Mouse (Mus musculus): ENCODE results near the gene Phldb3. TPM values are rescaled to one million over a fixed set of nuclear protein-coding genes. Genes with fewer than 3 reads are reported as not detected.

Gene Phldb3
- polyA plus RNA-seq, 1 experiment from 2014 or later: not detected

DNA sequence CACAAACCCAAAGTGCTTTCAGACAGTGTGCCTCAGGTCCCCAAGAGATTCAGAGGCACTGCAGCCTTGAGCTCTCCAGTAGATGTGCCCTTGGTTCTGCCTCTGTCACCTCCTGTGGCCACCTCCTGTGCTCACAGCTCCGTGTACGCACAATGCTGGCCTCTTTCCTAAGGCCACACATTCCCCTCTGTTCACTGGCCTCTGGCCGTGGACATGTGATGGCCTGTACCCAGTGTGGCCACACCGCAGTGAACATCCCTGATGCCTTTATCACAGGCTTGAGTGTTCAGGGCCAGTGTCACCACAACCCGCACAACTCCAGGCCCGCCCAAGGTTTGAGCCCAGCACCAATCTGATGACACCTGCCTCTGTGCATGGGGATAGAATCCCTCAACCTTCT lies 25.7 kb upstream of the Phldb3 start:
- Histone ChIP-seq H3K27ac (no peak overlapping the region), H3K4me3 (no peak overlapping the region), H3K9ac (no peak overlapping the region), H3K4me1 (peaks cover 11% of the 10 kb centered on the region; the same call in 1 of the 2 replicates), H3K27me3 (peaks cover 28% of the 10 kb centered on the region), H3K4me2 (no peak overlapping the region), H3K36me3 (ENCODE audit: poor library complexity, severe bottlenecking) (no peaks in the 10 kb centered on the region), H3K9me3 (replicated peaks) (no peaks in the 10 kb centered on the region)
- WGBS: 82% methylated on average over 6 of the region's 6 CpGs
- ATAC-seq: no peak

- peaks cover 28% of the 10 kb centered on the region for H3K27me3 ChIP-seq
- H3K36me3 ChIP-seq (ENCODE audit: poor library complexity, severe bottlenecking): no peaks in the 10 kb centered on the region
- no peak for ATAC-seq
- WGBS: 44% methylated on average over 16 of the region's 16 CpGs
- no peak overlapping the region for H3K4me2 ChIP-seq
- peaks cover 11% of the 10 kb centered on the region; the same call in 1 of the 2 replicates for H3K4me1 ChIP-seq
- H3K9ac ChIP-seq: no peak overlapping the region
- H3K4me3 ChIP-seq: no peak overlapping the region
- H3K27ac ChIP-seq: no peak overlapping the region
- no peaks in the 10 kb centered on the region for H3K9me3 ChIP-seq (replicated peaks)
These were observed 24.6 kb upstream of the Phldb3 start for GRCm38 (mm10) chr7:24585995-24586394.

GRCm38 (mm10) chr7:24586828-24587227 lies 23.7 kb upstream of the Phldb3 start:
- peak; percentile 66 for ATAC-seq
- Histone ChIP-seq H3K9me3 (replicated peaks) (no peaks in the 10 kb centered on the region), H3K4me2 (peak overlapping the region; percentile 65), H3K27me3 (peaks cover 28% of the 10 kb centered on the region), H3K4me1 (peaks cover 11% of the 10 kb centered on the region; the same call in 1 of the 2 replicates), H3K9ac (peak overlapping the region; percentile 78), H3K36me3 (ENCODE audit: poor library complexity, severe bottlenecking) (no peaks in the 10 kb centered on the region), H3K27ac (no peak overlapping the region), H3K4me3 (peak overlapping the region; percentile 47)
- WGBS: 13% methylated on average over 8 of the region's 8 CpGs

- WGBS: 5% methylated on average over 30 of the region's 30 CpGs
- peak within 1 kb of the TSS; percentile 47 for H3K4me3 ChIP-seq
These were observed 23.0 kb upstream of the Phldb3 start, which contains the start of the genes Ethe1 and Zfp575 for GRCm38 (mm10) chr7:24587330-24588105. Gene Ethe1, plus strand, starts transcription at chr7:24587543. Gene Zfp575, minus strand, starts transcription at chr7:24587641.

GRCm38 (mm10) chr7:24588336-24588735 lies 22.2 kb upstream of the Phldb3 start:
- ATAC-seq: no peak
- no peak overlapping the region for H3K4me3 ChIP-seq
- H3K9ac ChIP-seq: no peak overlapping the region
- peaks cover 16% of the 10 kb centered on the region for H3K4me1 ChIP-seq
- no peaks in the 10 kb centered on the region for H3K9me3 ChIP-seq (replicated peaks)
- WGBS: 87% methylated on average over 13 of the region's 13 CpGs
- no peak overlapping the region for H3K4me2 ChIP-seq
- H3K36me3 ChIP-seq (ENCODE audit: poor library complexity, severe bottlenecking): no peaks in the 10 kb centered on the region
- H3K27ac ChIP-seq: no peak overlapping the region
- peaks cover 28% of the 10 kb centered on the region for H3K27me3 ChIP-seq

More at GRCm38 (mm10) chr7:24587330-24588105, 23.0 kb upstream of the Phldb3 start, which contains the start of the genes Ethe1 and Zfp575:
- no peaks in the 10 kb centered on the region for H3K36me3 ChIP-seq (ENCODE audit: poor library complexity, severe bottlenecking)
- peaks cover 14% of the 10 kb centered on the region; the same call in 1 of the 2 replicates for H3K4me1 ChIP-seq
- no peaks in the 10 kb centered on the region for H3K9me3 ChIP-seq (replicated peaks)
- ATAC-seq: peak; percentile 79
- peaks cover 28% of the 10 kb centered on the region for H3K27me3 ChIP-seq
- H3K4me2 ChIP-seq: peak within 1 kb of the TSS; percentile 65
- peak within 1 kb of the TSS; percentile 78 for H3K9ac ChIP-seq
- H3K27ac ChIP-seq: no peak within 1 kb of the TSS

DNA sequence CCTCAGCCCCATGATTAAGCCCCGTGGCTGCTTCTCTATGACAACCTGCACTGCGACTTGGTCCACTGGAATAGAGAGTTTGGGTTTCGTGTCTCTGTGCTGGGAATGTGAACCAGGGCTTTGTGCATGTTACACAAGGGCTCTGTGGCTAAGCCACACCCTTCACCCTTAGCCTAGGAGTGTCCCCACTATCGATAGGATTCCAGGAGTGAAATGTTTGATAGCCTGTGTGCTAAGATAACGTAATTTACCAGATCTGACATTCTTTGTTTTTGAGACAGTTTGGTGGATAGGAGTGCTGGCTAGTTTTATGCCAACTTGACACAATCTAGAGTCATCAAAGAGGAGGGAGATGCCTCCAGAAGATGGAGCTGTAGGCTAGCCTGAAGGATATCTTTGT lies 18.8 kb upstream of the Phldb3 start:
- WGBS: 79% methylated on average over 5 of the region's 5 CpGs
- Histone ChIP-seq H3K4me1 (peaks cover 33% of the 10 kb centered on the region), H3K27ac (no peak overlapping the region), H3K4me2 (no peak overlapping the region), H3K4me3 (no peak overlapping the region), H3K27me3 (peaks cover 19% of the 10 kb centered on the region), H3K36me3 (ENCODE audit: poor library complexity, severe bottlenecking) (no peaks in the 10 kb centered on the region), H3K9ac (0 out of 2 replicates have a peak overlapping the region, but pooled peaks have one; percentile 5), H3K9me3 (replicated peaks) (no peaks in the 10 kb centered on the region)
- no peak for ATAC-seq

- no peak overlapping the region for H3K4me3 ChIP-seq
- peaks cover 16% of the 10 kb centered on the region; the same call in 1 of the 2 replicates for H3K27me3 ChIP-seq
- 65% methylated on average over 4 of the region's 4 CpGs for WGBS
- H3K27ac ChIP-seq: no peak overlapping the region
- no peaks in the 10 kb centered on the region for H3K9me3 ChIP-seq (replicated peaks)
- peaks cover 29% of the 10 kb centered on the region for H3K4me1 ChIP-seq
- no peaks in the 10 kb centered on the region for H3K36me3 ChIP-seq (ENCODE audit: poor library complexity, severe bottlenecking)
- no peak overlapping the region for H3K9ac ChIP-seq
- H3K4me2 ChIP-seq: no peak overlapping the region
- no peak for ATAC-seq
These were observed 18.4 kb upstream of the Phldb3 start for GRCm38 (mm10) chr7:24592163-24592562.

- peaks cover 16% of the 10 kb centered on the region; the same call in 1 of the 2 replicates for H3K27me3 ChIP-seq
- H3K4me3 ChIP-seq: no peak overlapping the region
- no peaks in the 10 kb centered on the region for H3K36me3 ChIP-seq (ENCODE audit: poor library complexity, severe bottlenecking)
- no peak overlapping the region for H3K4me2 ChIP-seq
- H3K27ac ChIP-seq: no peak overlapping the region
- peaks cover 23% of the 10 kb centered on the region for H3K4me1 ChIP-seq
- no peak for ATAC-seq
- H3K9ac ChIP-seq: no peak overlapping the region
- WGBS: 82% methylated on average over 6 of the region's 6 CpGs
- H3K9me3 ChIP-seq (replicated peaks): no peaks in the 10 kb centered on the region
These were observed 17.8 kb upstream of the Phldb3 start for GRCm38 (mm10) chr7:24592781-24593180.

DNA sequence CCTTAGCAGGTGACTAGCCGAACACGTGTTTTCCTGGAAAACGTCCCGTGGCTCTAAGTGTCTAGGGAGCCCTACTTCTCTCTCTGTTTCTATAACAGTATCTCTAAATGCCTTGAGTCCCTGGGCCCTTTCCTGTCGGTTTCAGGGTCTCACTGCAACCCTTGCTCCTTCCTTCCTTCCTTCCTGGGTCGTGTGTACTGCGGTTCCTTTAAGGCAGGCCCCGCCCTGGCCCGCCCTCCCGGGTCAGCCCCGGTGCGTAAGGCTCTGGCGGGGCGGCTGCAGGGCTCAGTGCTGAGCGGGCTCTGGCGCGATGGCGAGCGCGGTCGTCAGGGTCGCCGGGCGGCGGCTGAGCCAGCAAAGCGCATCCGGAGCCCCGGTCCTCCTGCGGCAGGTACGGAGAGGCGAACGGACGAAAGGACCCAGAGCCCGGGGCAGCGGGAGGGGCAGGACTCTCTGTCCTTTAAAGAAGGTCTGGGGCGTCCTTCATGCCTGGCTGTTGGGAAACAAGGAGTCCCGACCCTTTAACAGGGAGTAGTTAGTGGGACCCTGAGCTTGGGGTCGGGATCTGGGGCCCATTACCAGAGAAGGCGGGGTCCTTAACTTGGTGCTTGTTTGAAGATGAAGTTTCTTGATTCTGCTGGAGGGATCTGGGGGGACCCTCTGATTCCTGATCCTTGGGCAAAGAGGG lies 16.8 kb upstream of the Phldb3 start:
- H3K4me3 ChIP-seq: peak overlapping the region; percentile 72
- WGBS: 2% methylated on average over 39 of the region's 39 CpGs
- H3K4me2 ChIP-seq: peak overlapping the region; percentile 82
- H3K9ac ChIP-seq: peak overlapping the region; percentile 78
- H3K27me3 ChIP-seq: peaks cover 16% of the 10 kb centered on the region; the same call in 1 of the 2 replicates
- ATAC-seq: peak; percentile 93
- no peak overlapping the region for H3K27ac ChIP-seq
- peaks cover 22% of the 10 kb centered on the region for H3K4me1 ChIP-seq
- H3K9me3 ChIP-seq (replicated peaks): no peaks in the 10 kb centered on the region
- H3K36me3 ChIP-seq (ENCODE audit: poor library complexity, severe bottlenecking): no peaks in the 10 kb centered on the region

- WGBS: 2% methylated on average over 13 of the region's 13 CpGs
- Histone ChIP-seq H3K4me2 (peak overlapping the region; percentile 82), H3K27ac (no peak overlapping the region), H3K4me3 (peak overlapping the region; percentile 72), H3K27me3 (peaks cover 16% of the 10 kb centered on the region; the same call in 1 of the 2 replicates), H3K9me3 (replicated peaks) (no peaks in the 10 kb centered on the region), H3K36me3 (ENCODE audit: poor library complexity, severe bottlenecking) (no peaks in the 10 kb centered on the region), H3K4me1 (peaks cover 22% of the 10 kb centered on the region), H3K9ac (peak overlapping the region; percentile 78)
- ATAC-seq: peak; percentile 42; the same call in 1 of the 2 replicates
These were observed 16.2 kb upstream of the Phldb3 start for GRCm38 (mm10) chr7:24594309-24594803.

GRCm38 (mm10) chr7:24595464-24595863 lies 15.1 kb upstream of the Phldb3 start:
- Histone ChIP-seq H3K4me2 (no peak overlapping the region), H3K27ac (no peak overlapping the region), H3K27me3 (peaks cover 16% of the 10 kb centered on the region; the same call in 1 of the 2 replicates), H3K9me3 (replicated peaks) (no peaks in the 10 kb centered on the region), H3K4me1 (peaks cover 22% of the 10 kb centered on the region), H3K36me3 (ENCODE audit: poor library complexity, severe bottlenecking) (no peaks in the 10 kb centered on the region), H3K9ac (no peak overlapping the region), H3K4me3 (no peak overlapping the region)
- WGBS: 88% methylated on average over 2 of the region's 2 CpGs
- ATAC-seq: no peak

- Histone ChIP-seq H3K27me3 (peaks cover 16% of the 10 kb centered on the region; the same call in 1 of the 2 replicates), H3K27ac (no peak overlapping the region), H3K36me3 (ENCODE audit: poor library complexity, severe bottlenecking) (no peaks in the 10 kb centered on the region), H3K4me2 (no peak overlapping the region), H3K9me3 (replicated peaks) (no peaks in the 10 kb centered on the region), H3K9ac (no peak overlapping the region), H3K4me3 (no peak overlapping the region), H3K4me1 (peaks cover 24% of the 10 kb centered on the region)
- no peak for ATAC-seq
- WGBS: 70% methylated on average over 4 of the region's 4 CpGs
These were observed 12.4 kb upstream of the Phldb3 start for GRCm38 (mm10) chr7:24598121-24598520.

All from forebrain, embryonic 13.5 days (tissue).